Mouse (Mus musculus) liver, embryonic 14.5 days (tissue): Measurements from ENCODE around the gene Cenpe. TPM values are rescaled to one million over a fixed set of nuclear protein-coding genes. Genes with fewer than 3 reads are reported as not detected.

Source experiments
- ATAC-seq: fragments of 200-750 bp; cut with Nextera tagmentation; 2 replicates; pipeline ENCODE4 v1.8.0; 2017; ENCODE audit warnings: moderate number of reproducible peaks, mild to moderate bottlenecking, moderate library complexity; ENCODE audit not compliant: insufficient read depth
- DNase-seq, 3 experiments: peaks; one replicate each; pipeline ENCODE4 v3.0.0-alpha.2; 2012 to 2013; ENCODE audit warnings: low read depth in 3 of 3, low spot score in 3 of 3
- H3K27ac ChIP-seq: fragments of 300-500 bp; sonication (generic); 2 replicates; pipeline ENCODE4 v1.5.1; 2014; ENCODE audit warnings: moderate library complexity, mild to moderate bottlenecking, control low read depth, inconsistent platforms
- H3K27me3 ChIP-seq: fragments of 300-500 bp; sonication (generic); 2 replicates; pipeline ENCODE4 v1.6.1; 2014; ENCODE audit warnings: mild to moderate bottlenecking, low read length, moderate library complexity; ENCODE audit not compliant: control insufficient read depth, insufficient read depth
- H3K36me3 ChIP-seq: fragments of 300-500 bp; sonication (generic); replicated peaks from 2 replicates; pipeline ENCODE4 v1.6.1; 2014; ENCODE audit warnings: low read depth; ENCODE audit not compliant: control insufficient read depth, insufficient read depth
- H3K4me1 ChIP-seq, 2 experiments: fragments of 200-500 bp in 1 of 2; fragments of 300-500 bp in 1 of 2; sonication (generic) in 1 of 2; replicated peaks; 2 replicates each; pipeline ENCODE4 v1.6.1; 2012 to 2014; ENCODE audit warnings: antibody characterized with exemption in 1 of 2, inconsistent platforms in 1 of 2, low read length in 1 of 2; ENCODE audit not compliant: control insufficient read depth in 2 of 2, insufficient read depth in 2 of 2
- H3K4me2 ChIP-seq: fragments of 300-500 bp; sonication (generic); 2 replicates; pipeline ENCODE4 v1.6.1; 2014; ENCODE audit warnings: low read depth, mild to moderate bottlenecking, control low read depth, moderate library complexity
- H3K4me3 ChIP-seq, 2 experiments: fragments of 200-500 bp in 1 of 2; fragments of 300-500 bp in 1 of 2; sonication (generic) in 1 of 2; 2 replicates each; pipeline ENCODE4 v1.5.1; 2012 to 2014; ENCODE audit warnings: low read depth in 2 of 2, low read length in 2 of 2, mild to moderate bottlenecking in 2 of 2, control low read depth in 1 of 2, inconsistent platforms in 1 of 2, moderate library complexity in 1 of 2; ENCODE audit not compliant: insufficient read depth in 1 of 2
- H3K9ac ChIP-seq: fragments of 300-500 bp; sonication (generic); replicated peaks from 2 replicates; pipeline ENCODE4 v1.6.1; 2014; ENCODE audit warnings: mild to moderate bottlenecking, control low read depth, moderate library complexity
- H3K9me3 ChIP-seq: fragments of 300-500 bp; sonication (generic); 2 replicates; pipeline ENCODE4 v1.6.1; 2016; ENCODE audit warnings: low read length, mixed read lengths; ENCODE audit not compliant: control insufficient read depth
- CTCF ChIP-seq: IDR thresholded peaks from 2 replicates; pipeline ENCODE4 v1.5.1; 2016; ENCODE audit warnings: antibody characterized with exemption, low read depth, control low read depth
- EP300 ChIP-seq: IDR thresholded peaks from 2 replicates; pipeline ENCODE4 v1.6.1; 2016; ENCODE audit warnings: antibody characterized with exemption, low read depth
- WGBS: fragments of 180-500 bp; shearing (Covaris S2); extraction: QIAGEN DNeasy Blood & Tissue Kit; methylation state at CpG from one replicate; pipeline ENCODE4 v1.1.7; 2014; ENCODE audit not compliant: insufficient replicate concordance; 5-methylcytosine and 5-hydroxymethylcytosine counted together
- polyA plus RNA-seq, 2 experiments: library from polyadenylated mRNA; depleted of rRNA in 1 of 2; stranded (reverse) in 1 of 2; unstranded in 1 of 2; fragments of >200 nt; fragmentation: Nextera tagmentation in 1 of 2; extraction: Ambion mirVana in 1 of 2; gene quantifications; 2 replicates each; pipeline versions ENCODE4 v1.2.1 to v1.2.3; 2012 to 2014

Gene Cenpe
- polyA plus RNA-seq, 2 experiments = 22.0 to 24.2 TPM

- no peak for ATAC-seq
- 59% methylated on average over 11 of the region's 11 CpGs for WGBS
- TF ChIP-seq CTCF (no peak), EP300 (no peak)
- no peaks in the 10 kb centered on the region for H3K36me3 ChIP-seq
- H3K27me3 ChIP-seq = no peaks in the 10 kb centered on the region
- H3K4me2 ChIP-seq = no peak overlapping the region
- no peak for DNase-seq
- no peaks in the 10 kb centered on the region for H3K4me1 ChIP-seq
- H3K9ac ChIP-seq = no peak overlapping the region
- no peak overlapping the region for H3K4me3 ChIP-seq
- H3K9me3 ChIP-seq = no peaks in the 10 kb centered on the region
- H3K27ac ChIP-seq = no peak overlapping the region
Observed at GRCm38 (mm10) chr3:135318331-135318730, 106.0 kb downstream of the Cenpe start.

Other genes starting within 250 kb of the Cenpe start
- 0.14 and 0.26 TPM in 2 replicates for gene Bdh2, start 68.7 kb downstream of the Cenpe start, polyA plus RNA-seq (2012; rRNA removed)
- 0.41 and 0.61 TPM in 2 replicates for gene Bdh2, start 68.7 kb downstream of the Cenpe start, polyA plus RNA-seq (2014; fragmentation: Nextera tagmentation; extraction: Ambion mirVana)
- gene Slc9b2, start 95.2 kb downstream of the Cenpe start, polyA plus RNA-seq (2012; rRNA removed) = 0.02 and 0.04 TPM in 2 replicates
- gene Slc9b2, start 95.2 kb downstream of the Cenpe start, polyA plus RNA-seq (2014; fragmentation: Nextera tagmentation; extraction: Ambion mirVana) = 0.22 and 0.40 TPM in 2 replicates
- 0.03 TPM in 2 replicates for gene Slc9b1, start 135.5 kb downstream of the Cenpe start, polyA plus RNA-seq (2012; rRNA removed)
- gene Slc9b1, start 135.5 kb downstream of the Cenpe start, polyA plus RNA-seq (2014; fragmentation: Nextera tagmentation; extraction: Ambion mirVana) = not detected in 2 replicates
- gene Cisd2, start 211.4 kb downstream of the Cenpe start, polyA plus RNA-seq (2012; rRNA removed) = 10.3 and 16.5 TPM in 2 replicates
- gene Cisd2, start 211.4 kb downstream of the Cenpe start, polyA plus RNA-seq (2014; fragmentation: Nextera tagmentation; extraction: Ambion mirVana) = 22.3 and 23.8 TPM in 2 replicates
- gene Ube2d3, start 225.6 kb downstream of the Cenpe start, polyA plus RNA-seq (2012; rRNA removed) = 104 and 112 TPM in 2 replicates
- gene Ube2d3, start 225.6 kb downstream of the Cenpe start, polyA plus RNA-seq (2014; fragmentation: Nextera tagmentation; extraction: Ambion mirVana) = 246 and 266 TPM in 2 replicates